ENCODE assay signal across 8 mouse cellular contexts in the genomic region with DNA sequence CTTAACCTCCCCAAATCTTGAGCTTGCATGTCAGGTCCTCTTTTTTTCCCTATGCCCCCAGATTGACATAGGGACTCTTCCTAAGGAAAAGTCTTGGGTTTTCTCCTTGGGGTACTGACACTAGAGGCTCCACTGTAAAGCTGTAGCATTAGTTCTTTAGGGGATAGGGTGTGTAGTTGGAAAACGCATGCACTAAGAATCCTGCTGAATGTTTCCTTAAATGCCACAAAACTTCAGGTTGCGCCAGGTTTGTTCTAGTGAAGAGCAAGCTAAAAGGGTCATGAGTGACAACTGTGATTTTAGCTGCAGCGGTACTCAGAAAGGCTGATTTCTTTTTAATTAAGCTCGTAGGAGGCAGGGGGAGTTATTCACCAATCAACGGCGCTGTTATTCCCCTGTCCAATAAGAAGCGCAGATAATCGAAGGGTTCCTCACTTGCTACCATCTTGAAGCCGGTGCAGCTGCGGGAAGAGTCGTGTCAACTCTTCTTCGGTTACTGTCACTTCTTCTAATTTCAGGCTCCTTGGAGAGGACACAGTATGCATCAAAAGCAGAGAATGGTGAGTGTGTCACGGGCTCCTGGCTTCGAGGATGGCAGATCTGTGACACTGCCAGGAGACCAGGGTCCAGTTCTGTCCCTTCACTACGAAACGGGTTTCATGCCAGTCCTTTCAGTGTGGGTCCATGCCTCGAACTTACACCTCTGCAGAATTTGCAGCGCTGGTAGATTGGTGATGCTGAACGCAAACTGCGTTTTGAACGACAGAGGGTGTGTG. TPM values are rescaled to one million over a fixed set of nuclear protein-coding genes. Genes with fewer than 3 reads are reported as not detected.
DNase-seq lines count a peak whose midpoint lies in the region; ATAC-seq and TF ChIP-seq lines count a peak whose summit lies in the region.

A gene (plus strand): TSS at position 431 of the 776 bp plus-strand sequence.

- H3K27ac ChIP-seq in MEL (ENCODE audit: control insufficient read depth, low read depth, low read length) = peak within 1 kb of the TSS; percentile 91
- H3K27ac ChIP-seq in cerebellum, adult 2 months (ENCODE audit: insufficient read depth, low read length) = no peak within 1 kb of the TSS
- H3K27ac ChIP-seq in forebrain, postnatal 0 days (ENCODE audit: low read depth, low read length) = peak within 1 kb of the TSS; percentile 90
- H3K27ac ChIP-seq in lung, embryonic 15.5 days = peak within 1 kb of the TSS; percentile 45; the same call in 1 of the 2 replicates

- TF ChIP-seq RAD21 in MEL (IDR thresholded peaks at IDR 0.05; ENCODE audit: low read depth, low read length) = no peak

- WGBS in cerebellum, adult 2 months = under 1% methylated on average over 21 of the region's 21 CpGs
- 1% methylated on average over 21 of the region's 21 CpGs for WGBS in forebrain, postnatal 0 days
- 1% methylated on average over 21 of the region's 21 CpGs for WGBS in lung, embryonic 15.5 days

- TF ChIP-seq POLR2A in MEL (IDR thresholded peaks at IDR 0.05; ENCODE audit: control insufficient read depth in 1 of 2, insufficient read depth in 1 of 2, low read depth in 1 of 2, low read length in 2 of 2, poor library complexity in 1 of 2) = peak in 1 of 2 experiments; percentile 76; a peak in 2 of 4 replicates
- TF ChIP-seq POLR2A in cerebellum, adult 2 months (IDR thresholded peaks at IDR 0.05; ENCODE audit: borderline replicate concordance, insufficient read depth, low read length) = peak; percentile 64; the same call in 1 of the 2 replicates

- H3K4me2 ChIP-seq in forebrain, postnatal 0 days (ENCODE audit: low read depth) = peak within 1 kb of the TSS; percentile 84
- peak within 1 kb of the TSS; percentile 72 for H3K4me2 ChIP-seq in lung, embryonic 15.5 days

- H3K27me3 ChIP-seq in MEL (ENCODE audit: control insufficient read depth in 1 of 2, insufficient read depth in 2 of 2, low read length in 2 of 2) = no peaks in the 10 kb centered on the region
- H3K27me3 ChIP-seq in cerebellum, adult 2 months (ENCODE audit: control insufficient read depth, insufficient read depth, low read length) = no peaks in the 10 kb centered on the region
- H3K27me3 ChIP-seq in forebrain, postnatal 0 days (ENCODE audit: insufficient read depth, low read length) = no peaks in the 10 kb centered on the region
- H3K27me3 ChIP-seq in lung, embryonic 15.5 days = no peaks in the 10 kb centered on the region

- TF ChIP-seq EP300 in MEL (IDR thresholded peaks at IDR 0.05; ENCODE audit: low read depth in 1 of 2, low read length in 2 of 2) = no peak

- ATAC-seq in forebrain, postnatal 0 days = peak; percentile 100
- peak; percentile 93 for ATAC-seq in lung, embryonic 15.5 days (ENCODE audit: borderline replicate concordance, extremely low read depth, low FRiP score, low TSS enrichment)

- peak; percentile 95 for DNase-seq in MEL (ENCODE audit: low read depth, low spot score)
- DNase-seq in cerebellum, adult 2 months = peak; percentile 82 to 83
- DNase-seq in forebrain, postnatal 0 days = peak; percentile 95
- peak; percentile 91 for DNase-seq in heart, postnatal 4 days
- peak; percentile 89 to 93 for DNase-seq in layer of hippocampus, adult 8-10 months (ENCODE audit: low spot score in 2 of 2)
- DNase-seq in ovary, adult 18-20 months (ENCODE audit: low spot score) = peak; percentile 73
- DNase-seq in thymus, postnatal 0 days (ENCODE audit: low spot score) = peak; percentile 91

- peaks cover 0 to 4% of the 10 kb centered on the region in 2 experiments; a peak in 2 of 4 replicates for H3K36me3 ChIP-seq in MEL (ENCODE audit: control insufficient read depth in 1 of 2, insufficient read depth in 2 of 2, low read length in 2 of 2)
- H3K36me3 ChIP-seq in forebrain, postnatal 0 days (ENCODE audit: insufficient read depth) = peaks cover 7% of the 10 kb centered on the region
- H3K36me3 ChIP-seq in lung, embryonic 15.5 days = peaks cover 12% of the 10 kb centered on the region

- 0 out of 4 replicates have a peak, but pooled peaks cover 0 to 2% of the 10 kb centered on the region in 2 experiments for H3K4me1 ChIP-seq in MEL (ENCODE audit: control insufficient read depth in 1 of 2, insufficient read depth in 2 of 2, low read length in 2 of 2)
- H3K4me1 ChIP-seq in cerebellum, adult 2 months (ENCODE audit: control insufficient read depth, insufficient read depth, low read length) = no peaks in the 10 kb centered on the region; the same call in 1 of the 2 replicates
- peaks cover 6% of the 10 kb centered on the region; the same call in 1 of the 2 replicates for H3K4me1 ChIP-seq in forebrain, postnatal 0 days (ENCODE audit: insufficient read depth)
- peaks cover 16% of the 10 kb centered on the region for H3K4me1 ChIP-seq in lung, embryonic 15.5 days

- peaks cover 2% of the 10 kb centered on the region; the same call in 1 of the 2 replicates for H3K79me2 ChIP-seq in MEL (ENCODE audit: control insufficient read depth, insufficient read depth, low read length, poor library complexity)

- peak within 1 kb of the TSS; percentile 81 for H3K9ac ChIP-seq in MEL (ENCODE audit: control insufficient read depth, low read depth, low read length, poor library complexity, severe bottlenecking)
- H3K9ac ChIP-seq in forebrain, postnatal 0 days = peak within 1 kb of the TSS; percentile 83
- peak within 1 kb of the TSS; percentile 55 for H3K9ac ChIP-seq in lung, embryonic 15.5 days

- no peaks in the 10 kb centered on the region for H3K9me3 ChIP-seq in MEL (replicated peaks; ENCODE audit: insufficient read depth, low read length)
- H3K9me3 ChIP-seq in forebrain, postnatal 0 days (ENCODE audit: low read length) = 0 out of 2 replicates have a peak, but pooled peaks cover 4% of the 10 kb centered on the region
- H3K9me3 ChIP-seq in lung, embryonic 15.5 days = no peaks in the 10 kb centered on the region

- peak within 1 kb of the TSS; percentile 87 to 92 for H3K4me3 ChIP-seq in MEL (ENCODE audit: control insufficient read depth in 1 of 2, insufficient read depth in 1 of 2, low read depth in 2 of 2, low read length in 2 of 2)
- H3K4me3 ChIP-seq in cerebellum, adult 2 months (replicated peaks; ENCODE audit: insufficient read depth, low read depth, low read length) = peak within 1 kb of the TSS; percentile 91
- H3K4me3 ChIP-seq in forebrain, postnatal 0 days (ENCODE audit: low read depth, low read length) = peak within 1 kb of the TSS; percentile 75
- peak within 1 kb of the TSS; percentile 71 for H3K4me3 ChIP-seq in lung, embryonic 15.5 days

- TF ChIP-seq CTCF in MEL (IDR thresholded peaks at IDR 0.05 in 2 of 3, conservative IDR thresholded peaks at IDR 0.05 in 1 of 3; ENCODE audit: control insufficient read depth in 1 of 3, insufficient read depth in 1 of 3, low read depth in 2 of 3, low read length in 3 of 3, poor library complexity in 1 of 3, severe bottlenecking in 1 of 3) = no peak
- no peak for TF ChIP-seq CTCF in cerebellum, adult 2 months (IDR thresholded peaks at IDR 0.05; ENCODE audit: borderline replicate concordance, insufficient read depth, low read depth, low read length)
- peak; percentile 40 for TF ChIP-seq CTCF in forebrain, postnatal 0 days (IDR thresholded peaks at IDR 0.05; ENCODE audit: low read depth)

TF ChIP-seq in MEL, 35 proteins besides CTCF, POLR2A, EP300 and RAD21 (continues in another document):
- TF ChIP-seq POLR2AphosphoS2 (IDR thresholded peaks at IDR 0.05; ENCODE audit: low read length) (no peak; the same call in 1 of the 2 replicates), HCFC1 (IDR thresholded peaks at IDR 0.05; ENCODE audit: low read depth, low read length) (peak; percentile 94), ETS1 (IDR thresholded peaks at IDR 0.05; ENCODE audit: low read depth, low read length) (no peak), GATA1 (IDR thresholded peaks at IDR 0.05; ENCODE audit: low read depth, low read length) (0 out of 2 replicates have a peak, but pooled peaks have one; percentile 34), MXI1 (IDR thresholded peaks at IDR 0.05; ENCODE audit: low read depth, low read length) (peak; percentile 87), CHD2 (IDR thresholded peaks at IDR 0.05; ENCODE audit: low read length) (peak; percentile 76), NRF1 (IDR thresholded peaks at IDR 0.05; ENCODE audit: insufficient read depth, low read depth, low read length, poor library complexity, severe bottlenecking) (no peak), SIN3A (IDR thresholded peaks at IDR 0.05; ENCODE audit: low read length) (peak; percentile 87), MEF2A (IDR thresholded peaks at IDR 0.05; ENCODE audit: extremely low read depth, insufficient replicate concordance, low read depth, low read length, poor library complexity, severe bottlenecking) (no peak), UBTF (IDR thresholded peaks at IDR 0.05; ENCODE audit: borderline replicate concordance, insufficient read depth, low read depth, low read length) (no peak), MAX (IDR thresholded peaks at IDR 0.05; ENCODE audit: low read length) (no peak), CHD1 (IDR thresholded peaks at IDR 0.05; ENCODE audit: low read depth, low read length) (no peak), POLR2AphosphoS5 (IDR thresholded peaks at IDR 0.05; ENCODE audit: borderline replicate concordance, low read depth, low read length) (no peak), ZMIZ1 (IDR thresholded peaks at IDR 0.05; ENCODE audit: low read depth, low read length) (no peak), MAZ (IDR thresholded peaks at IDR 0.05; ENCODE audit: low read depth, low read length) (no peak), ELF1 (IDR thresholded peaks at IDR 0.05; ENCODE audit: low read depth, low read length) (no peak), JUND (IDR thresholded peaks at IDR 0.05; ENCODE audit: low read depth, low read length) (no peak), MYC (IDR thresholded peaks at IDR 0.05; ENCODE audit: low read depth, low read length) (0 out of 2 replicates have a peak, but pooled peaks have one; percentile 62), SMC3 (IDR thresholded peaks at IDR 0.05; ENCODE audit: low read depth, low read length) (no peak), MAFK (IDR thresholded peaks at IDR 0.05; ENCODE audit: borderline replicate concordance, low read depth, low read length) (no peak), ZKSCAN1 (IDR thresholded peaks at IDR 0.05; ENCODE audit: low read depth, low read length) (no peak)

RNA-seq across cellular contexts. Expression of the gene that starts here (rescaled TPM):
- 3.2 and 4.7 TPM in 2 replicates for total RNA-seq in MEL (2012; rRNA removed)
- polyA plus RNA-seq in MEL (2012; ENCODE audit: insufficient read depth in 1 of 2, insufficient read length in 2 of 2, low read depth in 1 of 2, low replicate concordance in 2 of 2, missing spikeins in 1 of 2) = 1 to 10 TPM in 1 of 2 experiments, not detected in 1; 2.9 TPM
- polyA plus RNA-seq in cerebellum, adult 2 months (2012; rRNA removed) = 12.3 and 13.3 TPM in 2 replicates
- total RNA-seq in forebrain, postnatal 0 days (2014; rRNA removed) = 19.3 and 19.7 TPM in 2 replicates
- polyA plus RNA-seq in forebrain, postnatal 0 days (2015; fragmentation: Nextera tagmentation; extraction: Ambion mirVana) = 9.0 and 12.3 TPM in 2 replicates
- 1 to 10 TPM; 7.2 to 7.8 TPM for total RNA-seq in heart, postnatal 4 days (2021)
- 10 to 100 TPM; 16.1 to 19.9 (median 18.1) TPM for total RNA-seq in layer of hippocampus, adult 8-10 months (2022)
- 11.4 and 11.8 TPM in 2 replicates for polyA plus RNA-seq in lung, embryonic 15.5 days (2015; fragmentation: Nextera tagmentation; extraction: Ambion mirVana)
- 10.6 and 11.0 TPM in 2 replicates for polyA plus RNA-seq in thymus, postnatal 0 days (2015; fragmentation: Nextera tagmentation; extraction: Ambion mirVana)
